Mouse (Mus musculus) MEL (cell line): ENCODE measurements around the gene Dlg1. TPM values are rescaled to one million over a fixed set of nuclear protein-coding genes. Genes with fewer than 3 reads are reported as not detected.
A peak's percentile ranks its signal among the peaks of the same experiment; 100 is the strongest.

Experiments
- DNase-seq: peaks from one replicate; pipeline ENCODE4 v3.0.0; 2011; ENCODE audit warnings: low read depth, low spot score
- H3K27ac ChIP-seq: 2 replicates; pipeline ENCODE4 v1.5.1; 2012; ENCODE audit warnings: low read depth, mild to moderate bottlenecking, control low read depth, low read length, moderate library complexity; ENCODE audit not compliant: control insufficient read depth
- H3K27me3 ChIP-seq, 2 experiments: fragments of 150-350 bp in 1 of 2; sonication (generic) in 1 of 2; 2 replicates each; pipeline ENCODE4 v1.6.1; 2012; ENCODE audit warnings: low read length in 2 of 2, mild to moderate bottlenecking in 2 of 2, improper control_type of control experiment in 1 of 2, moderate library complexity in 1 of 2; ENCODE audit not compliant: insufficient read depth in 2 of 2, control insufficient read depth in 1 of 2
- H3K36me3 ChIP-seq, 2 experiments: 2 replicates each; pipeline ENCODE4 v1.6.1; 2012 to 2014; ENCODE audit warnings: low read length in 2 of 2, improper control_type of control experiment in 1 of 2, inconsistent platforms in 1 of 2, mild to moderate bottlenecking in 1 of 2; ENCODE audit not compliant: insufficient read depth in 2 of 2, control insufficient read depth in 1 of 2
- H3K4me1 ChIP-seq, 2 experiments: fragments of 150-350 bp in 1 of 2; sonication (generic) in 1 of 2; 2 replicates each; pipeline ENCODE4 v1.6.1; 2012; ENCODE audit warnings: low read length in 2 of 2, improper control_type of control experiment in 1 of 2, mild to moderate bottlenecking in 1 of 2; ENCODE audit not compliant: insufficient read depth in 2 of 2, control insufficient read depth in 1 of 2
- H3K4me3 ChIP-seq, 2 experiments: fragments of 150-350 bp in 1 of 2; sonication (generic) in 1 of 2; 2 replicates each; pipeline ENCODE4 v1.5.1; 2012; ENCODE audit warnings: low read depth in 2 of 2, low read length in 2 of 2, mild to moderate bottlenecking in 2 of 2, moderate library complexity in 2 of 2, control low read depth in 1 of 2, improper control_type of control experiment in 1 of 2; ENCODE audit not compliant: control insufficient read depth in 1 of 2, insufficient read depth in 1 of 2
- H3K79me2 ChIP-seq: 2 replicates; pipeline ENCODE4 v1.6.1; 2012; ENCODE audit warnings: mild to moderate bottlenecking, low read length, moderate library complexity; ENCODE audit not compliant: control insufficient read depth, poor library complexity, insufficient read depth
- H3K9ac ChIP-seq: 2 replicates; pipeline ENCODE4 v1.6.1; 2012; ENCODE audit warnings: low read depth, mild to moderate bottlenecking, control low read depth, low read length, moderate library complexity; ENCODE audit not compliant: control insufficient read depth, poor library complexity, severe bottlenecking
- H3K9me3 ChIP-seq: fragments of 150-350 bp; sonication (generic); replicated peaks from 2 replicates; pipeline ENCODE4 v1.6.1; 2012; ENCODE audit warnings: mild to moderate bottlenecking, low read length, improper control_type of control experiment, moderate library complexity; ENCODE audit not compliant: insufficient read depth
- BHLHE40 ChIP-seq: IDR thresholded peaks from 2 replicates; pipeline ENCODE4 v1.6.1; 2012; ENCODE audit warnings: low read depth, mild to moderate bottlenecking, inconsistent platforms, low read length, improper control_type of control experiment, borderline replicate concordance
- CHD2 ChIP-seq: IDR thresholded peaks from 2 replicates; pipeline ENCODE4 v1.6.1; 2011; ENCODE audit warnings: low read length, improper control_type of control experiment
- CTCF ChIP-seq, 3 experiments: IDR thresholded peaks in 2 of 3; conservative IDR thresholded peaks in 1 of 3; 2 replicates each; pipeline ENCODE4 v1.5.1; 2011 to 2012; ENCODE audit warnings: low read length in 3 of 3, low read depth in 2 of 3, mild to moderate bottlenecking in 2 of 3, improper control_type of control experiment in 1 of 3, inconsistent platforms in 1 of 3, mixed read lengths in 1 of 3, moderate library complexity in 1 of 3; ENCODE audit not compliant: control insufficient read depth in 1 of 3, insufficient read depth in 1 of 3, poor library complexity in 1 of 3, severe bottlenecking in 1 of 3
- ETS1 ChIP-seq: IDR thresholded peaks from 2 replicates; pipeline ENCODE4 v1.6.1; 2012; ENCODE audit warnings: low read depth, mild to moderate bottlenecking, inconsistent platforms, low read length, improper control_type of control experiment, moderate library complexity
- GABPA ChIP-seq: IDR thresholded peaks from 2 replicates; pipeline ENCODE4 v1.6.1; 2012; ENCODE audit warnings: low read depth, mild to moderate bottlenecking, inconsistent platforms, low read length, improper control_type of control experiment, moderate library complexity
- GATA1 ChIP-seq: IDR thresholded peaks from 2 replicates; pipeline ENCODE4 v1.6.1; 2011; ENCODE audit warnings: low read depth, low read length, improper control_type of control experiment
- MAX ChIP-seq: IDR thresholded peaks from 2 replicates; pipeline ENCODE4 v1.6.1; 2011; ENCODE audit warnings: low read length, improper control_type of control experiment
- MXI1 ChIP-seq: IDR thresholded peaks from 2 replicates; pipeline ENCODE4 v1.6.1; 2011; ENCODE audit warnings: mild to moderate bottlenecking, low read depth, low read length, improper control_type of control experiment
- MYC ChIP-seq: IDR thresholded peaks from 2 replicates; pipeline ENCODE4 v1.6.1; 2011; ENCODE audit warnings: low read depth, mild to moderate bottlenecking, low read length, improper control_type of control experiment, moderate library complexity
- RAD21 ChIP-seq: IDR thresholded peaks from 2 replicates; pipeline ENCODE4 v1.6.1; 2011; ENCODE audit warnings: mild to moderate bottlenecking, low read depth, low read length, improper control_type of control experiment
- SMC3 ChIP-seq: IDR thresholded peaks from 2 replicates; pipeline ENCODE4 v1.6.1; 2011; ENCODE audit warnings: low read depth, low read length, improper control_type of control experiment
- TAL1 ChIP-seq: IDR thresholded peaks from 2 replicates; pipeline ENCODE4 v1.6.1; 2012; ENCODE audit warnings: mild to moderate bottlenecking, inconsistent platforms, low read length, moderate library complexity, mixed read lengths
- TCF12 ChIP-seq: IDR thresholded peaks from 2 replicates; pipeline ENCODE4 v1.6.1; 2014; ENCODE audit warnings: low read depth, mild to moderate bottlenecking, inconsistent platforms, low read length, improper control_type of control experiment, moderate library complexity
- USF1 ChIP-seq: IDR thresholded peaks from 2 replicates; pipeline ENCODE4 v1.6.1; 2014; ENCODE audit warnings: low read depth, mild to moderate bottlenecking, inconsistent platforms, low read length, improper control_type of control experiment, moderate library complexity
- ZC3H11A ChIP-seq: IDR thresholded peaks from 2 replicates; pipeline ENCODE4 v1.6.1; 2012; ENCODE audit warnings: low read depth, mild to moderate bottlenecking, inconsistent platforms, low read length, improper control_type of control experiment
- ZKSCAN1 ChIP-seq: IDR thresholded peaks from 2 replicates; pipeline ENCODE4 v1.6.1; 2012; ENCODE audit warnings: low read depth, mild to moderate bottlenecking, inconsistent platforms, low read length, improper control_type of control experiment, moderate library complexity
- ZMIZ1 ChIP-seq: IDR thresholded peaks from 2 replicates; pipeline ENCODE4 v1.6.1; 2012; ENCODE audit warnings: low read depth, mild to moderate bottlenecking, inconsistent platforms, low read length, improper control_type of control experiment, moderate library complexity
- ZNF384 ChIP-seq: IDR thresholded peaks from 2 replicates; pipeline ENCODE4 v1.6.1; 2012; ENCODE audit warnings: low read depth, mild to moderate bottlenecking, inconsistent platforms, low read length, improper control_type of control experiment
- polyA plus RNA-seq, 2 experiments: library from polyadenylated mRNA; stranded (reverse) in 1 of 2; unstranded in 1 of 2; fragments of >175 nt in 1 of 2; fragments of >200 nt in 1 of 2; gene quantifications; 2 replicates each; pipeline versions ENCODE4 v1.2.1 to v1.2.4; 2012; ENCODE audit warnings: low replicate concordance in 2 of 2, low read depth in 1 of 2; ENCODE audit not compliant: insufficient read length in 2 of 2, insufficient read depth in 1 of 2, missing spikeins in 1 of 2
- total RNA-seq: library from RNA; depleted of rRNA; stranded (reverse); fragments of 300-350 nt; gene quantifications from 2 replicates; pipeline ENCODE4 v1.2.3, GENCODE M21; 2012

Gene Dlg1
- total and polyA plus RNA-seq, 3 experiments: 25.7 to 74.6 (median 33.9) TPM

DNA sequence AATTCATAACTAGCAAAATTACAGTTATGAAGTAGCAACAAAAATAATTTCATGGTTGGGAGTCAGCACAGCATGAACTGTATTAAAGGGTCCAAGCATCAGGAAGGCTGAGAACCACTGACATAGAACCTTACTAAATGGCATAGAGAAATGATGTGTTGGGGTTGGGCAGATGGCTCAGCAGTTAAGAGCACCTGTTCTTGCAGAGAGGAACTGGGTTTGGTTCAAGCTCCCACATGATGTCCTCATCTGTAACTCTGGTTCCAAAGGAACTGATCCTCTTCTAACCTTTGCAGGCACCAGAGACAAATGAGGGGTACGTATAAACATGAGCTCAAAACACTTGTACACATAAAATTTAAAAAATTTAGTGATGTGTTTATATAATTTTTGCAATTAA is 59.7 kb downstream of the Dlg1 start:
- TF ChIP-seq USF1: no peak
- TF ChIP-seq GATA1: no peak
- TF ChIP-seq ZNF384: no peak
- no peak for TF ChIP-seq ETS1
- no peak for TF ChIP-seq ZKSCAN1
- TF ChIP-seq TAL1: no peak
- no peak for TF ChIP-seq GABPA
- TF ChIP-seq MYC: no peak
- no peak for TF ChIP-seq SMC3
- no peak for TF ChIP-seq TCF12
- H3K9me3 ChIP-seq: no peaks in the 10 kb centered on the region
- H3K27ac ChIP-seq: no peak overlapping the region
- H3K4me3 ChIP-seq: no peak overlapping the region
- DNase-seq: no peak
- H3K9ac ChIP-seq: no peak overlapping the region
- H3K27me3 ChIP-seq: no peaks in the 10 kb centered on the region
- peaks cover 8% of the 10 kb centered on the region for H3K79me2 ChIP-seq
- H3K4me1 ChIP-seq: no peaks in the 10 kb centered on the region
- 0 out of 4 replicates have a peak, but pooled peaks cover 0 to 2% of the 10 kb centered on the region in 2 experiments for H3K36me3 ChIP-seq

DNA sequence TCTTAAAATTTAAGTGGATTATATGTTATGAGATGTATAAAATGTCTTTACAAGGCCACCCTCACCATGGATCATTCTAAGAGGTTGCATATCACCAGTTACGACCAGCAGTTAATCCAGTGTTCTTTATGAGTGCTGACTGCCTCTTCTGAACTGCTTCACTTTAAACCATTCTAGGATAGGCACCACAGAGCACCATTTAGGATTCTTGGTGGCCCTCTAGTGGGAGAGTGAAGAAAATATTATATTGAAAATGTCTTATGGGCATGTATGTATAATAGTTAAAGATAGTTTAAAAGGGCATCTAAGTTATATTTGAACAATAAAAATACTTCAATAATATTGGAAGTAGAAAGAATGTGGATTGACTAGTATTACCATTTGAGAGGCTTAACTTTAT is 60.9 kb downstream of the Dlg1 start:
- H3K4me1 ChIP-seq: no peaks in the 10 kb centered on the region
- TF ChIP-seq SMC3 (peak; percentile 69), ZC3H11A (peak; percentile 37; the same call in 1 of the 2 replicates), RAD21 (peak; percentile 64), ZMIZ1 (no peak), MYC (no peak), BHLHE40 (no peak), GATA1 (no peak), USF1 (no peak), MXI1 (no peak), CHD2 (no peak), CTCF (IDR thresholded peaks at IDR 0.05 in 2 of 3, conservative IDR thresholded peaks at IDR 0.05 in 1 of 3; ENCODE audit: control insufficient read depth in 1 of 3, insufficient read depth in 1 of 3, low read depth in 2 of 3, low read length in 3 of 3, poor library complexity in 1 of 3, severe bottlenecking in 1 of 3) (peak in 2 of 3 experiments; percentile 47 to 76; a peak in 4 of 6 replicates), MAX (no peak)
- TF ChIP-seq, all 39 proteins: peak for 4
- DNase-seq: peak; percentile 74
- Histone ChIP-seq H3K79me2 (peaks cover 8% of the 10 kb centered on the region), H3K27me3 (no peaks in the 10 kb centered on the region), H3K36me3 (0 out of 4 replicates have a peak, but pooled peaks cover 0 to 2% of the 10 kb centered on the region in 2 experiments), H3K27ac (no peak overlapping the region), H3K9ac (no peak overlapping the region), H3K4me3 (no peak overlapping the region), H3K9me3 (no peaks in the 10 kb centered on the region)
